Mouse (Mus musculus) heart, embryonic 14.5 days (tissue): Measurements from ENCODE around the gene Ero1l. TPM values are rescaled to one million over a fixed set of nuclear protein-coding genes. Genes with fewer than 3 reads are reported as not detected.

Experiments
- ATAC-seq: fragments of 200-750 bp; cut with Nextera tagmentation; 2 replicates; pipeline ENCODE4 v1.8.0; 2017; ENCODE audit warnings: low read depth, moderate TSS enrichment; ENCODE audit not compliant: insufficient number of reproducible peaks, insufficient read depth, low FRiP score
- H3K27ac ChIP-seq, 2 experiments: fragments of 200-500 bp in 1 of 2; fragments of 300-500 bp in 1 of 2; sonication (generic) in 1 of 2; replicated peaks in 1 of 2; 2 replicates each; pipeline ENCODE4 v1.5.1; 2012 to 2014; ENCODE audit warnings: low read depth in 2 of 2, low read length in 2 of 2, control low read depth in 1 of 2, mild to moderate bottlenecking in 1 of 2, mixed read lengths in 1 of 2; ENCODE audit not compliant: control insufficient read depth in 1 of 2, insufficient read depth in 1 of 2
- H3K27me3 ChIP-seq: fragments of 300-500 bp; sonication (generic); 2 replicates; pipeline ENCODE4 v1.6.1; 2014; ENCODE audit warnings: mild to moderate bottlenecking, low read length, control low read depth; ENCODE audit not compliant: control insufficient read depth, insufficient read depth
- H3K36me3 ChIP-seq: fragments of 300-500 bp; sonication (generic); 2 replicates; pipeline ENCODE4 v1.6.1; 2014; ENCODE audit warnings: mild to moderate bottlenecking, control low read depth, low read length, mixed read lengths; ENCODE audit not compliant: control insufficient read depth, insufficient read depth
- H3K4me1 ChIP-seq, 2 experiments: fragments of 200-500 bp in 1 of 2; fragments of 300-500 bp in 1 of 2; sonication (generic) in 1 of 2; 2 replicates each; pipeline ENCODE4 v1.6.1; 2012 to 2014; ENCODE audit warnings: low read length in 2 of 2, control low read depth in 1 of 2, mixed read lengths in 1 of 2; ENCODE audit not compliant: control insufficient read depth in 2 of 2, insufficient read depth in 2 of 2
- H3K4me2 ChIP-seq: fragments of 300-500 bp; sonication (generic); 2 replicates; pipeline ENCODE4 v1.6.1; 2014; ENCODE audit warnings: mild to moderate bottlenecking, low read length
- H3K4me3 ChIP-seq, 2 experiments: fragments of 200-500 bp in 1 of 2; fragments of 300-500 bp in 1 of 2; sonication (generic) in 1 of 2; 2 replicates each; pipeline ENCODE4 v1.5.1; 2012 to 2014; ENCODE audit warnings: low read length in 2 of 2, mild to moderate bottlenecking in 2 of 2, control low read depth in 1 of 2, low read depth in 1 of 2, moderate library complexity in 1 of 2; ENCODE audit not compliant: control insufficient read depth in 1 of 2, insufficient read depth in 1 of 2
- H3K9ac ChIP-seq: fragments of 300-500 bp; sonication (generic); 2 replicates; pipeline ENCODE4 v1.6.1; 2014; ENCODE audit warnings: mild to moderate bottlenecking, low read length
- H3K9me3 ChIP-seq: fragments of 300-500 bp; sonication (generic); 2 replicates; pipeline ENCODE4 v1.6.1; 2016; ENCODE audit warnings: low read length, control low read depth; ENCODE audit not compliant: control insufficient read depth
- WGBS: fragments of 180-500 bp; shearing (Covaris S2); extraction: QIAGEN DNeasy Blood & Tissue Kit; methylation state at CpG from one replicate; pipeline ENCODE4 v1.1.7; 2014; 5-methylcytosine and 5-hydroxymethylcytosine counted together
- polyA plus RNA-seq: library from polyadenylated mRNA; unstranded; fragments of >200 nt; fragmentation: Nextera tagmentation; extraction: Ambion mirVana; gene quantifications from 2 replicates; pipeline ENCODE4 v1.2.1, GENCODE M21; 2014

Gene Ero1l
- polyA plus RNA-seq, 1 experiment from 2014 or later, result 35.3 TPM

DNA sequence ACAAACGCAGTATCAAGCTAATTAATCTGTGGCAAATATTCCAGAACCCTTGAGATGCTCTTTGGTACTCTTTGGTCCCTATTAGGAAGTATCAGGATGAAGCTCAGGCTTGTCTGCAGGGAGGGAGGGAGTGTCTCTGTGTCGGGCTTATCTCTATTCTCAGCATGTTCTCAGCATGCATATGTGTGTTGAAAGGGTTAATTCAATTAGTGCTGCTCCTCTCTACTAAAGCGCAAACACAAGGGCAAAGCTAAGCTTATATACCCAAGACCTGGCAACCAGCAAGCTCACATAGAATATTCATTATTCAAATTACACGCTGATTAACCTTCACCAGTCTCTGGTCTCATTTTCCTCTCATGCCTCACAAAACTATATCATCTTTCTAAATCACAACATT is 14.6 kb downstream of the Ero1l start:
- Histone ChIP-seq H3K27ac (no peak overlapping the region), H3K4me2 (no peak overlapping the region), H3K4me1 (no peaks in the 10 kb centered on the region), H3K9ac (no peak overlapping the region), H3K27me3 (no peaks in the 10 kb centered on the region), H3K4me3 (no peak overlapping the region), H3K9me3 (no peaks in the 10 kb centered on the region), H3K36me3 (peaks cover 66% of the 10 kb centered on the region)
- 54% methylated on average over 4 of the region's 4 CpGs for WGBS
- no peak for ATAC-seq

DNA sequence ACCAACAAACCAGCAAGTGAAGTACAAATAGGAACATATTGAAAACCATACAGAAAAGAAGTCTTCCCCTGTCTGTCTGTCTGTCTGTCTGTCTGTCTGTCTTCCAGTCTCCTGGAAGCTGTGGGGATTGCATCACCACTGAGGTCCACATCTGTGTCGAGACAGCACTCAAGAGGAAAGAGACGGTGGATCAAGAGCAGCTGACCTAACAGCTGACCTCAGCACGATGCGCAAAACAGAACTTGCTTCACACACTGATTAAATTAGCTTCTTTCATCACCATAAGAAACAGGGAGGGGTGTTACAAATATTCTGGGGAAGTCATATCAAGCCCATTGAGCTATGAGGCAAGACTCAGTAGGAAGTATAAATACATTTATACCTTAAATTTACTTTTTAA is 27.0 kb downstream of the Ero1l start:
- Histone ChIP-seq H3K4me3 (no peak overlapping the region), H3K27ac (no peak overlapping the region), H3K4me2 (no peak overlapping the region), H3K27me3 (no peaks in the 10 kb centered on the region), H3K4me1 (no peaks in the 10 kb centered on the region), H3K36me3 (peaks cover 60% of the 10 kb centered on the region), H3K9me3 (no peaks in the 10 kb centered on the region), H3K9ac (no peak overlapping the region)
- no peak for ATAC-seq
- WGBS, result 82% methylated on average over 4 of the region's 4 CpGs

- H3K27me3 ChIP-seq, result no peaks in the 10 kb centered on the region
- no peak overlapping the region for H3K27ac ChIP-seq
- peaks cover 41% of the 10 kb centered on the region for H3K36me3 ChIP-seq
- ATAC-seq, result no peak
- no peak overlapping the region for H3K4me2 ChIP-seq
- H3K9ac ChIP-seq, result no peak overlapping the region
- 86% methylated on average over 3 of the region's 3 CpGs for WGBS
- no peak overlapping the region for H3K4me3 ChIP-seq
- H3K9me3 ChIP-seq, result no peaks in the 10 kb centered on the region
- no peaks in the 10 kb centered on the region for H3K4me1 ChIP-seq
Observed at GRCm38 (mm10) chr14:45282066-45282465, 36.5 kb downstream of the Ero1l start.

GRCm38 (mm10) chr14:45275816-45276215 is 42.8 kb downstream of the Ero1l start:
- no peak overlapping the region for H3K4me3 ChIP-seq
- no peak for ATAC-seq
- 86% methylated on average over 6 of the region's 6 CpGs for whole genome bisulfite sequencing
- no peaks in the 10 kb centered on the region for H3K27me3 ChIP-seq
- no peak overlapping the region for H3K9ac ChIP-seq
- H3K9me3 ChIP-seq, result no peaks in the 10 kb centered on the region
- peaks cover 16% of the 10 kb centered on the region; the same call in 1 of the 2 replicates for H3K36me3 ChIP-seq
- no peak overlapping the region for H3K27ac ChIP-seq
- H3K4me1 ChIP-seq, result no peaks in the 10 kb centered on the region
- no peak overlapping the region for H3K4me2 ChIP-seq

GRCm38 (mm10) chr14:45263831-45264592 is 54.6 kb downstream of the Ero1l start:
- Histone ChIP-seq H3K4me2 (no peak overlapping the region), H3K4me3 (no peak overlapping the region), H3K36me3 (peaks cover 6% of the 10 kb centered on the region; the same call in 1 of the 2 replicates), H3K9me3 (peaks cover 3% of the 10 kb centered on the region; the same call in 1 of the 2 replicates), H3K27me3 (no peaks in the 10 kb centered on the region), H3K4me1 (no peaks in the 10 kb centered on the region), H3K9ac (no peak overlapping the region), H3K27ac (no peak overlapping the region)
- no peak for ATAC-seq
- WGBS, result 83% methylated on average over 3 of the region's 3 CpGs

DNA sequence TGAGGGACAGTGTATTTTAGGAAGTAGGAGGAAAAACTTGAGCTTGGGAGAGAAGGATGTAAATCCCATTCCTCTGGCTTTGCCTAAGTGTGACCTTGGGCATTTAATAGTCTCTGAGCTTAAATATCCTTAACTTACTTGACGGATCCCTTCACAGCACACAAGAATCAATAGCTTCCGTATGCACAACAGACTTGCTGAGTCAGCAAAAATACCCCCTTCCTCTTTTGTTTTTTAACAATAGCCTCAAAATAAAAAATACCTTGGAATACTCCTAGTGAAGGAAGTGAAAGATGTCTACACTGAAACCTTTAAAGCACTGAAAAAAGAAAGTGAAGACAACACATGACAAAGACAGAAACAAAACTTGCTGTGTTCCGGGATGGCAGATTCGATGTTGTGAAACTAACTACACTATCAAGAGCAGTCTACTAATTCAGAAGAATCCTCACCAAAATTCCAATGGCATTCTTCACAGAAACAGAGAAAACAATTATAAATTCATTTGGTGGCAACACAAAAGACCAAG is 67.0 kb downstream of the Ero1l start:
- 87% methylated on average over 4 of the region's 4 CpGs for WGBS
- no peaks in the 10 kb centered on the region for H3K27me3 ChIP-seq
- ATAC-seq, result no peak
- H3K27ac ChIP-seq, result no peak overlapping the region
- no peak overlapping the region for H3K9ac ChIP-seq
- no peak overlapping the region for H3K4me2 ChIP-seq
- 0 out of 2 replicates have a peak, but pooled peaks cover 6% of the 10 kb centered on the region for H3K36me3 ChIP-seq
- no peaks in the 10 kb centered on the region for H3K4me1 ChIP-seq
- no peak overlapping the region for H3K4me3 ChIP-seq
- no peaks in the 10 kb centered on the region for H3K9me3 ChIP-seq

- Histone ChIP-seq H3K9ac (no peak overlapping the region), H3K9me3 (no peaks in the 10 kb centered on the region), H3K4me1 (no peaks in the 10 kb centered on the region), H3K27me3 (no peaks in the 10 kb centered on the region), H3K4me3 (no peak overlapping the region), H3K4me2 (no peak overlapping the region), H3K36me3 (no peaks in the 10 kb centered on the region), H3K27ac (no peak overlapping the region)
- WGBS, result 53% methylated on average over 1 of the region's 1 CpGs
- ATAC-seq, result no peak
Observed at GRCm38 (mm10) chr14:45241613-45242012, 77.0 kb downstream of the Ero1l start.
